28 mouse cellular contexts compared by ENCODE assay signal in genomic region chr3:121613224-121613623, GRCm38 (mm10). TPM values are rescaled to one million over a fixed set of nuclear protein-coding genes. Genes with fewer than 3 reads are reported as not detected.
"Had no signal": no experiment of that assay in that cellular context is flagged by ENCODE, and none has a peak within 500 bp of the region (broad histone marks: within the 10 kb centered on the region; RNA-seq: fewer than 3 reads in every experiment).

No protein-coding gene starts in this region.

- H3K4me1 ChIP-seq: liver, embryonic 12.5 days; liver, embryonic 15.5 days; midbrain, embryonic 13.5 days had no signal

- H3K36me3 ChIP-seq: limb, embryonic 10.5 days; limb, embryonic 13.5 days; liver, embryonic 12.5 days; liver, embryonic 15.5 days; lung, embryonic 15.5 days; midbrain, embryonic 10.5 days; midbrain, embryonic 13.5 days; stomach, embryonic 15.5 days had no signal

- H3K9ac ChIP-seq: limb, embryonic 13.5 days; liver, embryonic 12.5 days; liver, embryonic 15.5 days; lung, embryonic 15.5 days; midbrain, embryonic 13.5 days; stomach, embryonic 15.5 days had no signal

- DNase-seq: kidney, postnatal 25 days; layer of hippocampus, adult 9-11 months; liver; lung, adult 18-20 months; lung, postnatal 10 days; lung, postnatal 36 days; right cerebral cortex, adult 18-20 months; right cerebral cortex, postnatal 14 days; right cerebral cortex, postnatal 4 days; spleen, adult 18-20 months; thymus, postnatal 25 days had no signal

- H3K9me3 ChIP-seq: limb, embryonic 10.5 days; limb, embryonic 13.5 days; liver, embryonic 12.5 days; liver, embryonic 15.5 days; lung, embryonic 15.5 days; megakaryocyte, embryonic 14.5 days; midbrain, embryonic 10.5 days; midbrain, embryonic 13.5 days; stomach, embryonic 15.5 days had no signal

- H3K4me2 ChIP-seq: limb, embryonic 13.5 days; liver, embryonic 12.5 days; liver, embryonic 15.5 days; lung, embryonic 15.5 days; midbrain, embryonic 13.5 days; stomach, embryonic 15.5 days had no signal

- H3K27me3 ChIP-seq: limb, embryonic 13.5 days; liver, embryonic 12.5 days; liver, embryonic 15.5 days; lung, embryonic 15.5 days; midbrain, embryonic 13.5 days; stomach, embryonic 15.5 days had no signal

- H3K27ac ChIP-seq: kidney, postnatal 0 days; layer of hippocampus, adult 2 months; limb, embryonic 10.5 days; limb, embryonic 13.5 days; liver, embryonic 12.5 days; liver, embryonic 15.5 days; lung, embryonic 15.5 days; midbrain, embryonic 10.5 days; midbrain, embryonic 13.5 days; stomach, embryonic 15.5 days had no signal

- ATAC-seq: liver, embryonic 12.5 days; midbrain, embryonic 13.5 days had no signal

- H3K4me3 ChIP-seq: layer of hippocampus, adult 2 months; limb, embryonic 10.5 days; limb, embryonic 13.5 days; liver, embryonic 12.5 days; liver, embryonic 15.5 days; lung, embryonic 15.5 days; megakaryocyte, embryonic 14.5 days; midbrain, embryonic 10.5 days; midbrain, embryonic 13.5 days; stomach, embryonic 15.5 days had no signal

RNA-seq across cellular contexts. Expression of gene 4930432M17Rik, which starts 57.3 kb away (rescaled TPM):
- polyA plus RNA-seq: kidney, embryonic 14.5 days; kidney, postnatal 0 days; large intestine, adult 2 months; limb, embryonic 10.5 days; limb, embryonic 13.5 days; liver, embryonic 12.5 days; liver, embryonic 15.5 days; lung, embryonic 15.5 days; midbrain, embryonic 10.5 days; midbrain, embryonic 13.5 days; midbrain, postnatal 0 days; neural tube, embryonic 11.5 days; neural tube, embryonic 14.5 days; stomach, embryonic 15.5 days; thymus, postnatal 0 days had no signal
